In genomic region chr1:194632029-194632428, GRCm38 (mm10) we compare ENCODE assay signal across 27 mouse cellular contexts.
"Had no signal": no experiment of that assay in that cellular context is flagged by ENCODE, and none has a peak within 500 bp of the region (broad histone marks: within the 10 kb centered on the region; RNA-seq: fewer than 3 reads in every experiment).

No protein-coding gene starts in this region.

- H3K9me3 ChIP-seq: embryonic facial prominence, embryonic 10.5 days; embryonic facial prominence, embryonic 12.5 days; embryonic facial prominence, embryonic 13.5 days; embryonic facial prominence, embryonic 15.5 days; forebrain, embryonic 10.5 days; forebrain, embryonic 12.5 days; forebrain, embryonic 13.5 days; forebrain, embryonic 15.5 days had no signal

- H3K4me3 ChIP-seq: embryonic facial prominence, embryonic 10.5 days; embryonic facial prominence, embryonic 12.5 days; embryonic facial prominence, embryonic 13.5 days; embryonic facial prominence, embryonic 15.5 days; erythroblast, embryonic 14.5 days; forebrain, embryonic 10.5 days; forebrain, embryonic 12.5 days; forebrain, embryonic 13.5 days; forebrain, embryonic 15.5 days; gastrocnemius, adult 2 months; heart, adult 2 months had no signal

- H3K36me3 ChIP-seq: embryonic facial prominence, embryonic 10.5 days; embryonic facial prominence, embryonic 12.5 days; embryonic facial prominence, embryonic 13.5 days; embryonic facial prominence, embryonic 15.5 days; forebrain, embryonic 10.5 days; forebrain, embryonic 12.5 days; forebrain, embryonic 15.5 days had no signal

- ATAC-seq: forebrain, embryonic 13.5 days; forebrain, embryonic 14.5 days; forebrain, embryonic 15.5 days; forebrain, embryonic 16.5 days; forebrain, postnatal 0 days had no signal

- DNase-seq: cerebellum, adult 2 months; cerebellum, adult 8-10 months; cerebellum, adult 9-10 months; cerebellum, adult 9-11 months; cerebellum, postnatal 10 days; cerebellum, postnatal 14 days; cerebellum, postnatal 25 days; cerebellum, postnatal 36 days; embryo, embryonic 11 days; forebrain, postnatal 0 days; gastrocnemius, adult 2 months; gastrocnemius, postnatal 10 days; gastrocnemius, postnatal 14 days; gastrocnemius, postnatal 25 days; gastrocnemius, postnatal 36 days; heart, adult 2 months had no signal

- H3K4me2 ChIP-seq: embryonic facial prominence, embryonic 12.5 days; embryonic facial prominence, embryonic 13.5 days; embryonic facial prominence, embryonic 15.5 days; forebrain, embryonic 12.5 days; forebrain, embryonic 13.5 days; forebrain, embryonic 15.5 days had no signal

- H3K27me3 ChIP-seq: embryonic facial prominence, embryonic 12.5 days; embryonic facial prominence, embryonic 13.5 days; embryonic facial prominence, embryonic 15.5 days; forebrain, embryonic 12.5 days; forebrain, embryonic 13.5 days; forebrain, embryonic 15.5 days had no signal

- H3K9ac ChIP-seq: embryonic facial prominence, embryonic 12.5 days; embryonic facial prominence, embryonic 13.5 days; embryonic facial prominence, embryonic 15.5 days; forebrain, embryonic 12.5 days; forebrain, embryonic 13.5 days; forebrain, embryonic 15.5 days; forebrain, postnatal 0 days had no signal

- H3K27ac ChIP-seq: embryonic facial prominence, embryonic 10.5 days; embryonic facial prominence, embryonic 12.5 days; embryonic facial prominence, embryonic 13.5 days; embryonic facial prominence, embryonic 15.5 days; forebrain, embryonic 10.5 days; forebrain, embryonic 12.5 days; forebrain, embryonic 13.5 days; forebrain, embryonic 15.5 days; gastrocnemius, adult 2 months had no signal
